Mouse (Mus musculus): ENCODE results near the gene Rft1. TPM values are rescaled to one million over a fixed set of nuclear protein-coding genes. Genes with fewer than 3 reads are reported as not detected.
A peak's percentile ranks its signal among the peaks of the same experiment; 100 is the strongest.

Rft1 gene
- total RNA-seq, 2 experiments from 2014 or later = 11.3 to 12.3 TPM

GRCm38 (mm10) chr14:30692439-30692838 lies 38.3 kb downstream of the Rft1 start:
- intact Hi-C loops (cut with DNase I) = no loop called here
- no peak overlapping the region for H3K27ac ChIP-seq
- no peak for TF ChIP-seq CTCF (IDR thresholded peaks at IDR 0.05)
- H3K4me3 ChIP-seq = no peak overlapping the region
- no peak for DNase-seq (ENCODE audit: extremely low spot score in 1 of 2, low spot score in 2 of 2)

- DNase-seq (ENCODE audit: extremely low spot score in 1 of 2, low spot score in 2 of 2) = no peak
- Histone ChIP-seq H3K27ac (peak overlapping the region; percentile 68; the same call in 1 of the 2 replicates), H3K4me3 (no peak overlapping the region)
- no peak for TF ChIP-seq CTCF (IDR thresholded peaks at IDR 0.05)
- intact Hi-C loops (cut with DNase I) = no loop called here
Observed at GRCm38 (mm10) chr14:30694786-30695185, 40.6 kb downstream of the Rft1 start.

- peak; percentile 58 to 63 for DNase-seq (ENCODE audit: extremely low spot score in 1 of 2, low spot score in 2 of 2)
- H3K27ac ChIP-seq = peak overlapping the region; percentile 68
- peak; percentile 37 for TF ChIP-seq CTCF (IDR thresholded peaks at IDR 0.05)
- intact Hi-C loops (cut with DNase I) = no loop called here
- H3K4me3 ChIP-seq = no peak overlapping the region
Observed at GRCm38 (mm10) chr14:30695609-30696008, 41.4 kb downstream of the Rft1 start.

- Histone ChIP-seq H3K4me3 (no peak overlapping the region), H3K27ac (no peak overlapping the region)
- TF ChIP-seq CTCF (IDR thresholded peaks at IDR 0.05) = no peak
- intact Hi-C loops (cut with DNase I) = no loop called here
- DNase-seq (ENCODE audit: extremely low spot score in 1 of 2, low spot score in 2 of 2) = no peak
Observed at GRCm38 (mm10) chr14:30697407-30698052, 43.4 kb downstream of the Rft1 start.

GRCm38 (mm10) chr14:30699656-30700055 lies 45.5 kb downstream of the Rft1 start:
- H3K27ac ChIP-seq = no peak overlapping the region
- peak; percentile 32 to 38 for DNase-seq (ENCODE audit: extremely low spot score in 1 of 2, low spot score in 2 of 2)
- H3K4me3 ChIP-seq = no peak overlapping the region
- intact Hi-C loops (cut with DNase I) = no loop called here
- TF ChIP-seq CTCF (IDR thresholded peaks at IDR 0.05) = peak; percentile 60

- intact Hi-C loops (cut with DNase I) = no loop called here
- Histone ChIP-seq H3K27ac (no peak overlapping the region), H3K4me3 (no peak overlapping the region)
- TF ChIP-seq CTCF (IDR thresholded peaks at IDR 0.05) = no peak
- DNase-seq (ENCODE audit: extremely low spot score in 1 of 2, low spot score in 2 of 2) = no peak
Observed at GRCm38 (mm10) chr14:30702512-30702911, 48.4 kb downstream of the Rft1 start.

- no peak for DNase-seq (ENCODE audit: extremely low spot score in 1 of 2, low spot score in 2 of 2)
- intact Hi-C loops (cut with DNase I) = no loop called here
- no peak overlapping the region for H3K27ac ChIP-seq
- H3K4me3 ChIP-seq = no peak overlapping the region
- TF ChIP-seq CTCF (IDR thresholded peaks at IDR 0.05) = no peak
Observed at GRCm38 (mm10) chr14:30703079-30703478, 48.9 kb downstream of the Rft1 start.

GRCm38 (mm10) chr14:30704098-30704855 lies 50.1 kb downstream of the Rft1 start:
- intact Hi-C loops (cut with DNase I) = no loop called here
- Histone ChIP-seq H3K4me3 (no peak overlapping the region), H3K27ac (no peak overlapping the region)
- TF ChIP-seq CTCF (IDR thresholded peaks at IDR 0.05) = no peak
- no peak for DNase-seq (ENCODE audit: extremely low spot score in 1 of 2, low spot score in 2 of 2)

GRCm38 (mm10) chr14:30711892-30712291 lies 57.7 kb downstream of the Rft1 start:
- intact Hi-C loops (cut with DNase I) = loop anchor here (10.0 kb wide), 1 partner anchor 153 kb away; no protein-coding TSS in a partner anchor
- H3K4me3 ChIP-seq = no peak overlapping the region
- no peak for TF ChIP-seq CTCF (IDR thresholded peaks at IDR 0.05)
- no peak overlapping the region for H3K27ac ChIP-seq
- DNase-seq (ENCODE audit: extremely low spot score in 1 of 2, low spot score in 2 of 2) = no peak

- intact Hi-C loops (cut with DNase I) = loop anchor here (10.0 kb wide), 1 partner anchor 151 kb away; no protein-coding TSS in a partner anchor
Observed at GRCm38 (mm10) chr14:30713769-30714168, 59.6 kb downstream of the Rft1 start.

GRCm38 (mm10) chr14:30714799-30715617 lies 60.8 kb downstream of the Rft1 start, which contains the start of gene Sfmbt1:
TSS of gene Sfmbt1 (plus strand) at chr14:30714849.
- intact Hi-C loops (cut with DNase I) = loop anchor here (10.0 kb wide), 1 partner anchor 150 kb away; no protein-coding TSS in a partner anchor
- DNase-seq (ENCODE audit: extremely low spot score in 1 of 2, low spot score in 2 of 2) = peak in 1 of 2 experiments; percentile 33
- H3K4me3 ChIP-seq = peak within 1 kb of the TSS; percentile 96
- no peak for TF ChIP-seq CTCF (IDR thresholded peaks at IDR 0.05)
- H3K27ac ChIP-seq = peak within 1 kb of the TSS; percentile 93

More at GRCm38 (mm10) chr14:30713769-30714168, 59.6 kb downstream of the Rft1 start:
- H3K27ac ChIP-seq = no peak overlapping the region
- TF ChIP-seq CTCF (IDR thresholded peaks at IDR 0.05) = no peak
- no peak overlapping the region for H3K4me3 ChIP-seq
- DNase-seq (ENCODE audit: extremely low spot score in 1 of 2, low spot score in 2 of 2) = no peak
